Comparison of ENCODE assay signal across 33 mouse cellular contexts in the genomic region with DNA sequence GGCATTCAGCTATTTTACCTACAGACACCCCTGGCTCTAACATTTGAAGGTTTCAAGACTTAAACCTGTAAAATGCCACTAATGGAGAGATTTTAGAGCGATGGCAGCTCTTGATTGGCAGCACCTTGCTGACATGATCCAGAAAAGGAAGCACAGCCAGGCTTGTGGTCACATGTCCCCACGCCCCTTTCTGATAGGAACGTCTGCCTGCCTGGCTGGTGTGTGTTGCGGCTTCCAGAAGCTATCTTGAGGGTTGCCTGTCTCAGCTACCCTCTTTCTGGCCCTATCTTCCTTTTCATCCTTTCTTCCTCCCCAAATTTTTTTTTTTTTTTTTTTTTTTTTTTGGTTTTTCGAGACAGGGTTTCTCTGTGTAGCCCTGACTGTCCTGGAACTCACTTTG.
DNase-seq lines count a peak whose midpoint lies in the region; ATAC-seq lines count a peak whose summit lies in the region.
"Had no signal": no experiment of that assay in that cellular context is flagged by ENCODE, and none has a peak within 500 bp of the region (broad histone marks: within the 10 kb centered on the region; RNA-seq: fewer than 3 reads in every experiment).

No protein-coding gene starts in this region.

- no peak overlapping the region for H3K4me2 ChIP-seq in liver, embryonic 11.5 days
- H3K4me2 ChIP-seq in neural tube, embryonic 15.5 days, result no peak overlapping the region
- H3K4me2 ChIP-seq: forebrain, embryonic 12.5 days; heart, embryonic 12.5 days; hindbrain, embryonic 14.5 days; kidney, embryonic 15.5 days; limb, embryonic 12.5 days; liver, embryonic 13.5 days; lung, embryonic 15.5 days; midbrain, embryonic 15.5 days had no signal

- no peaks in the 10 kb centered on the region for H3K9me3 ChIP-seq in liver, embryonic 11.5 days (ENCODE audit: control insufficient read depth, low read length)
- H3K9me3 ChIP-seq in neural tube, embryonic 15.5 days (replicated peaks), result no peaks in the 10 kb centered on the region
- H3K9me3 ChIP-seq: forebrain, embryonic 12.5 days; heart, embryonic 12.5 days; kidney, embryonic 15.5 days; limb, embryonic 12.5 days; liver, embryonic 13.5 days; lung, embryonic 15.5 days; midbrain, embryonic 10.5 days; midbrain, embryonic 15.5 days had no signal

- H3K9ac ChIP-seq in liver, embryonic 11.5 days (ENCODE audit: low read depth, low read length), result no peak overlapping the region
- H3K9ac ChIP-seq in neural tube, embryonic 15.5 days (replicated peaks), result no peak overlapping the region
- H3K9ac ChIP-seq: forebrain, embryonic 12.5 days; heart, embryonic 12.5 days; hindbrain, embryonic 14.5 days; kidney, embryonic 15.5 days; limb, embryonic 12.5 days; liver, embryonic 13.5 days; lung, embryonic 15.5 days; midbrain, embryonic 15.5 days had no signal

- peak; percentile 18 for DNase-seq in thymus, postnatal 14 days
- no peak for DNase-seq in thymus, postnatal 10 days (ENCODE audit: low spot score in 2 of 2)
- DNase-seq in liver, embryonic 11.5 days (ENCODE audit: low spot score), result no peak
- no peak for DNase-seq in urinary bladder, postnatal 36 days (ENCODE audit: low spot score in 2 of 2)
- DNase-seq: adrenal gland, adult 2 months; adrenal gland, postnatal 36 days; cerebellum, adult 18-20 months; cerebellum, postnatal 10 days; gastrocnemius, adult 2 months; gastrocnemius, postnatal 36 days; heart, adult 2 months; heart, postnatal 4 days; kidney, adult 18-20 months; kidney, postnatal 25 days; liver, embryonic 13.5 days; lung, postnatal 4 days; thymus, adult 2 months had no signal

- WGBS in liver, embryonic 11.5 days, result 38% methylated on average over 5 of the region's 5 CpGs
- 88% methylated on average over 5 of the region's 5 CpGs for WGBS in neural tube, embryonic 15.5 days

- H3K27me3 ChIP-seq in liver, embryonic 11.5 days (replicated peaks; ENCODE audit: control insufficient read depth, insufficient read depth, low read length), result no peaks in the 10 kb centered on the region
- H3K27me3 ChIP-seq in neural tube, embryonic 15.5 days (replicated peaks), result no peaks in the 10 kb centered on the region
- H3K27me3 ChIP-seq: heart, embryonic 12.5 days; kidney, embryonic 15.5 days; limb, embryonic 12.5 days; liver, embryonic 13.5 days; lung, embryonic 15.5 days; midbrain, embryonic 15.5 days had no signal

- no peaks in the 10 kb centered on the region; the same call in 1 of the 2 replicates for H3K36me3 ChIP-seq in liver, embryonic 11.5 days (ENCODE audit: control insufficient read depth, insufficient read depth, low read length)
- no peaks in the 10 kb centered on the region for H3K36me3 ChIP-seq in neural tube, embryonic 15.5 days
- H3K36me3 ChIP-seq: forebrain, embryonic 12.5 days; heart, embryonic 12.5 days; liver, embryonic 13.5 days; midbrain, embryonic 15.5 days had no signal

- peaks cover 4% of the 10 kb centered on the region for H3K4me1 ChIP-seq in liver, embryonic 11.5 days (replicated peaks; ENCODE audit: control insufficient read depth, insufficient read depth, low read length)
- H3K4me1 ChIP-seq in neural tube, embryonic 15.5 days, result peaks cover 30% of the 10 kb centered on the region

- no peak overlapping the region for H3K27ac ChIP-seq in liver, embryonic 11.5 days (ENCODE audit: low read depth, low read length)
- H3K27ac ChIP-seq in neural tube, embryonic 15.5 days (replicated peaks), result no peak overlapping the region
- H3K27ac ChIP-seq: forebrain, embryonic 12.5 days; gastrocnemius, adult 2 months; heart, adult 2 months; hindbrain, embryonic 14.5 days; kidney, embryonic 15.5 days; layer of hippocampus, adult 2 months; left cerebral cortex, adult 2 months; limb, embryonic 12.5 days; liver, embryonic 13.5 days; lung, embryonic 15.5 days; midbrain, embryonic 10.5 days; midbrain, embryonic 15.5 days had no signal

- H3K4me3 ChIP-seq in liver, embryonic 11.5 days (ENCODE audit: low read depth, low read length), result no peak overlapping the region
- no peak overlapping the region for H3K4me3 ChIP-seq in neural tube, embryonic 15.5 days (replicated peaks)
- H3K4me3 ChIP-seq: erythroblast, embryonic 14.5 days; forebrain, embryonic 12.5 days; gastrocnemius, adult 2 months; heart, adult 2 months; heart, embryonic 12.5 days; kidney, embryonic 15.5 days; layer of hippocampus, adult 2 months; left cerebral cortex, adult 2 months; limb, embryonic 12.5 days; liver, embryonic 13.5 days; lung, embryonic 15.5 days; midbrain, embryonic 10.5 days; midbrain, embryonic 15.5 days had no signal

- ATAC-seq in liver, embryonic 11.5 days (replicated peaks; ENCODE audit: low FRiP score), result peak; percentile 67; the same call in 1 of the 2 replicates
- ATAC-seq in megakaryocyte progenitor cell, adult 5-6 weeks (replicated peaks; ENCODE audit: poor library complexity), result peak; percentile 97
- ATAC-seq in neural tube, embryonic 15.5 days (ENCODE audit: low FRiP score), result no peak
- ATAC-seq in erythroid progenitor cell, adult 5-6 weeks (replicated peaks; ENCODE audit: low FRiP score, poor library complexity, severe bottlenecking), result no peak
- ATAC-seq: activated CD4-positive, CD25-positive, alpha-beta regulatory T cell, adult 4 months; CD4-positive, CD25-positive, alpha-beta regulatory T cell, adult 4 months; midbrain, embryonic 15.5 days had no signal

Comparison
In these comparisons a context has a peak if more than half of its experiments do, and no peak if none do; other contexts are left out.
1. ATAC-seq: peak in liver, embryonic 11.5 days (single experiment) and megakaryocyte progenitor cell, adult 5-6 weeks (single experiment); none in neural tube, embryonic 15.5 days (single experiment) and erythroid progenitor cell, adult 5-6 weeks (single experiment).